Mouse (Mus musculus): Measurements from ENCODE around the gene Notch1.

DNA sequence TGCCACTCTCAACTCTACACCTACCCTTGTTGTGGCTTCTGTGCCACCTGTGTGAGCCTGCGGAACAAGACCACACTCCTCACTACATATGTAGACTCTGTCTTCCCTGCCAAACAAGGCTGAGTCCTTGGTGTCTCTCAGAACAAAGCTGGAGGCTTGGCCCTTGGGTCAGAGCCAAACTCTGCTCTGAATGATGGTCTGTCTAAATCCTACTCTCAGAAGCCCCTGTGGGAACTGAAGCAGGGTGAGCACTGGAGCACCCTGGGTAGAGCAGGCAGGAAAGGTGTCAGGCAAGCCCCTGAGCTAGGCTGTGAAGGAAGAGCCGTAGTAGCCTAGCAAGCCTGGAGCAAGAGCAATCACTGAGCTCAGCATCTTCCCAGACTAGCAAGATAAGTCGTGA is 33.7 kb upstream of the Notch1 start:
- TF ChIP-seq POLR2A (IDR thresholded peaks at IDR 0.05; ENCODE audit: insufficient read length, low read depth) (no peak), POLR2AphosphoS2 (IDR thresholded peaks at IDR 0.05; ENCODE audit: insufficient read length, low read depth) (no peak), MAX (IDR thresholded peaks at IDR 0.05; ENCODE audit: low read depth) (no peak)
